In genomic region chr17:45994281-45994817, GRCm38 (mm10) we compare ENCODE assay signal across 10 mouse cellular contexts. TPM values are rescaled to one million over a fixed set of nuclear protein-coding genes. Genes with fewer than 3 reads are reported as not detected.
DNase-seq lines count a peak whose midpoint lies in the region; ATAC-seq and TF ChIP-seq lines count a peak whose summit lies in the region.
"Had no signal": no experiment of that assay in that cellular context is flagged by ENCODE, and none has a peak within 500 bp of the region (broad histone marks: within the 10 kb centered on the region; RNA-seq: fewer than 3 reads in every experiment).

No protein-coding gene starts in this region.

- H3K4me2 ChIP-seq in lung, embryonic 14.5 days, result peak overlapping the region; percentile 15; the same call in 1 of the 2 replicates
- peak overlapping the region; percentile 13 for H3K4me2 ChIP-seq in intestine, embryonic 16.5 days (ENCODE audit: low read depth, low read length)
- H3K4me2 ChIP-seq in kidney, embryonic 16.5 days (replicated peaks; ENCODE audit: low read depth, low read length), result no peak overlapping the region
- no peak overlapping the region for H3K4me2 ChIP-seq in midbrain, postnatal 0 days (ENCODE audit: low read depth, low read length, poor library complexity, severe bottlenecking)

- H3K4me3 ChIP-seq in lung, embryonic 14.5 days (ENCODE audit: low read depth, low read length), result no peak overlapping the region
- no peak overlapping the region for H3K4me3 ChIP-seq in intestine, embryonic 16.5 days (ENCODE audit: low read length)
- H3K4me3 ChIP-seq in kidney, embryonic 16.5 days (ENCODE audit: low read length), result no peak overlapping the region
- no peak overlapping the region for H3K4me3 ChIP-seq in midbrain, postnatal 0 days (ENCODE audit: low read depth, low read length)

- H3K4me1 ChIP-seq in lung, embryonic 14.5 days (ENCODE audit: insufficient read depth), result peaks cover 14% of the 10 kb centered on the region
- peaks cover 38% of the 10 kb centered on the region for H3K4me1 ChIP-seq in intestine, embryonic 16.5 days (ENCODE audit: control insufficient read depth, insufficient read depth, low read length)
- peaks cover 10% of the 10 kb centered on the region; the same call in 1 of the 2 replicates for H3K4me1 ChIP-seq in kidney, embryonic 16.5 days (ENCODE audit: insufficient read depth, low read length)
- no peaks in the 10 kb centered on the region for H3K4me1 ChIP-seq in midbrain, postnatal 0 days (ENCODE audit: insufficient read depth, low read length)

- H3K9ac ChIP-seq in lung, embryonic 14.5 days, result 0 out of 2 replicates have a peak overlapping the region, but pooled peaks have one; percentile 20
- H3K9ac ChIP-seq in intestine, embryonic 16.5 days (ENCODE audit: low read depth, low read length), result peak overlapping the region; percentile 51
- H3K9ac ChIP-seq in kidney, embryonic 16.5 days (replicated peaks; ENCODE audit: low read length), result no peak overlapping the region
- no peak overlapping the region for H3K9ac ChIP-seq in midbrain, postnatal 0 days (replicated peaks; ENCODE audit: low read length, poor library complexity, severe bottlenecking)

- peak; percentile 72 for DNase-seq in lung, embryonic 14.5 days
- no peak for DNase-seq in lung, postnatal 25 days (ENCODE audit: low spot score)
- DNase-seq in midbrain, postnatal 0 days (ENCODE audit: low spot score), result peak; percentile 51
- DNase-seq in gastrocnemius, postnatal 10 days, result no peak
- DNase-seq: cerebellum, adult 9-10 months; lung, adult 2 months; thymus, postnatal 14 days had no signal

- H3K9me3 ChIP-seq in lung, embryonic 14.5 days (ENCODE audit: low read depth, low read length), result no peaks in the 10 kb centered on the region
- no peaks in the 10 kb centered on the region for H3K9me3 ChIP-seq in intestine, embryonic 16.5 days (ENCODE audit: control insufficient read depth, low read length)
- H3K9me3 ChIP-seq in kidney, embryonic 16.5 days (ENCODE audit: low read length), result peaks cover 3% of the 10 kb centered on the region; the same call in 1 of the 2 replicates
- no peaks in the 10 kb centered on the region; the same call in 1 of the 2 replicates for H3K9me3 ChIP-seq in midbrain, postnatal 0 days (ENCODE audit: low read length)

- H3K36me3 ChIP-seq in lung, embryonic 14.5 days (ENCODE audit: insufficient read depth), result no peaks in the 10 kb centered on the region
- H3K36me3 ChIP-seq in intestine, embryonic 16.5 days (ENCODE audit: control insufficient read depth, insufficient read depth, low read length), result no peaks in the 10 kb centered on the region
- H3K36me3 ChIP-seq in kidney, embryonic 16.5 days (ENCODE audit: insufficient read depth, low read length), result no peaks in the 10 kb centered on the region
- no peaks in the 10 kb centered on the region for H3K36me3 ChIP-seq in midbrain, postnatal 0 days (ENCODE audit: insufficient read depth, low read length)

- no peak overlapping the region for H3K27ac ChIP-seq in lung, embryonic 14.5 days (ENCODE audit: low read depth)
- peak overlapping the region; percentile 70 for H3K27ac ChIP-seq in intestine, embryonic 16.5 days (ENCODE audit: low read length)
- no peak overlapping the region for H3K27ac ChIP-seq in kidney, embryonic 16.5 days (ENCODE audit: low read length)
- H3K27ac ChIP-seq in midbrain, postnatal 0 days (ENCODE audit: low read depth, low read length), result no peak overlapping the region

- WGBS in lung, embryonic 14.5 days, result 22% methylated on average over 11 of the region's 11 CpGs
- WGBS in intestine, embryonic 16.5 days, result 39% methylated on average over 11 of the region's 11 CpGs
- WGBS in kidney, embryonic 16.5 days, result 57% methylated on average over 11 of the region's 11 CpGs
- WGBS in midbrain, postnatal 0 days, result 67% methylated on average over 11 of the region's 11 CpGs

- TF ChIP-seq CTCF in lung, embryonic 14.5 days (IDR thresholded peaks at IDR 0.05; ENCODE audit: low read depth), result no peak
- TF ChIP-seq CTCF in midbrain, postnatal 0 days (IDR thresholded peaks at IDR 0.05), result no peak

- H3K27me3 ChIP-seq in lung, embryonic 14.5 days (ENCODE audit: insufficient read depth, low read length), result no peaks in the 10 kb centered on the region
- no peaks in the 10 kb centered on the region for H3K27me3 ChIP-seq in intestine, embryonic 16.5 days (replicated peaks; ENCODE audit: control insufficient read depth, insufficient read depth, low read length)
- H3K27me3 ChIP-seq in kidney, embryonic 16.5 days (ENCODE audit: insufficient read depth, low read length), result no peaks in the 10 kb centered on the region
- H3K27me3 ChIP-seq in midbrain, postnatal 0 days (ENCODE audit: insufficient read depth, low read length), result no peaks in the 10 kb centered on the region

- ATAC-seq in lung, embryonic 14.5 days (ENCODE audit: insufficient read depth), result peak; percentile 62; the same call in 1 of the 2 replicates
- peak; percentile 89 for ATAC-seq in intestine, embryonic 16.5 days
- ATAC-seq in kidney, embryonic 16.5 days (ENCODE audit: low FRiP score, low TSS enrichment), result peak; percentile 89
- ATAC-seq in midbrain, postnatal 0 days (ENCODE audit: low FRiP score), result no peak
- ATAC-seq in megakaryocyte progenitor cell, adult 5-6 weeks (replicated peaks; ENCODE audit: poor library complexity), result no peak

RNA-seq across cellular contexts. Expression of gene Vegfa, which starts 37.8 kb away (rescaled TPM):
- polyA plus RNA-seq in lung, embryonic 14.5 days (2014; fragmentation: Nextera tagmentation; extraction: Ambion mirVana), result 6.6 and 7.7 TPM in 2 replicates
- polyA plus RNA-seq in intestine, embryonic 16.5 days (2015; fragmentation: Nextera tagmentation; extraction: Ambion mirVana), result 2.7 and 3.3 TPM in 2 replicates
- polyA plus RNA-seq in kidney, embryonic 16.5 days (2015; fragmentation: Nextera tagmentation; extraction: Ambion mirVana), result 5.7 and 5.9 TPM in 2 replicates
- 78.6 and 105 TPM in 2 replicates for total RNA-seq in midbrain, postnatal 0 days (2014; rRNA removed)
- polyA plus RNA-seq in midbrain, postnatal 0 days (2015; fragmentation: Nextera tagmentation; extraction: Ambion mirVana), result 2.3 and 3.0 TPM in 2 replicates
- total RNA-seq in gastrocnemius, postnatal 10 days (2021), result 100 to 1,000 TPM in 1 of 2 experiments, 10 to 100 TPM in 1; 73.8 to 125 TPM
- total RNA-seq in megakaryocyte progenitor cell, adult 5-6 weeks (2015), result 32.8 and 38.3 TPM in 2 replicates
- total RNA-seq in megakaryocyte progenitor cell, adult 5-6 weeks (2017), result 47.8 and 54.2 TPM in 2 replicates

Comparison
In these comparisons a context has a peak if more than half of its experiments do, and no peak if none do; other contexts are left out.
1. DNase-seq: peak in lung, embryonic 14.5 days (single experiment) and midbrain, postnatal 0 days (single experiment); none in lung, postnatal 25 days (single experiment) and gastrocnemius, postnatal 10 days (single experiment).
2. ATAC-seq: peak in lung, embryonic 14.5 days (single experiment), intestine, embryonic 16.5 days (single experiment) and kidney, embryonic 16.5 days (single experiment); none in midbrain, postnatal 0 days (single experiment) and megakaryocyte progenitor cell, adult 5-6 weeks (single experiment).
3. H3K4me2 ChIP-seq: peak in lung, embryonic 14.5 days (single experiment) and intestine, embryonic 16.5 days (single experiment); none in kidney, embryonic 16.5 days (single experiment) and midbrain, postnatal 0 days (single experiment).
4. H3K9ac ChIP-seq: peak in lung, embryonic 14.5 days (single experiment) and intestine, embryonic 16.5 days (single experiment); none in kidney, embryonic 16.5 days (single experiment) and midbrain, postnatal 0 days (single experiment).